Comparison of ENCODE assay signal across 10 mouse cellular contexts in the genomic region with DNA sequence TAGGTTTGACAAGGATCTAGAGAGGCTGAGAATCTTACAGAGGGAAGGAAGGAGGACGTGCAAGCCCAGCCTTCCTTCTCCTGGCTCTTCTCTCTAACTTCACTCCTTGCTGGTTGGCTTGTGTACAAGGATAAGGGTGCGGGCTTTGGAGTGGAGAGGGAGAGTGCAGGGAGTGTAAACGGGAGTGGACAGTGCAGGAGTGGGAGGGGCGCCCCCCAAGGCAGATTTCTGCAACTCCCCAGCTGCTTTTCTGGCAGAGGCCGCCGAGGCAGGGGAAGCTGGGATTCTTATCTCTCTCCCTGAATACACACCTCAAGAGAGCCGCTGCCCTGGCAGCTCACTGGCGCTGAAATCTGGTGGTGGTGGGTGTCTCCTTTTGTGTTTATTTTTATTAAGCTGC. TPM values are rescaled to one million over a fixed set of nuclear protein-coding genes. Genes with fewer than 3 reads are reported as not detected.
DNase-seq lines count a peak whose midpoint lies in the region; ATAC-seq and TF ChIP-seq lines count a peak whose summit lies in the region.
"Had no signal": no experiment of that assay in that cellular context is flagged by ENCODE, and none has a peak within 500 bp of the region (broad histone marks: within the 10 kb centered on the region; RNA-seq: fewer than 3 reads in every experiment).

No protein-coding gene starts in this region.

- TF ChIP-seq CTCF in gastrocnemius, adult 2 months (IDR thresholded peaks at IDR 0.05), result no peak
- no peak for TF ChIP-seq CTCF in stomach, postnatal 0 days (IDR thresholded peaks at IDR 0.05; ENCODE audit: low read depth)

- 4% methylated on average over 8 of the region's 8 CpGs for WGBS in stomach, postnatal 0 days

- TF ChIP-seq EP300 in stomach, postnatal 0 days (optimal IDR thresholded peaks at IDR 0.05), result no peak

- H3K36me3 ChIP-seq in stomach, postnatal 0 days (ENCODE audit: control insufficient read depth, insufficient read depth, low read length), result no peaks in the 10 kb centered on the region

- intact Hi-C loops in gastrocnemius, adult 2 months (cut with DNase I), result loop anchor here (5.0 kb wide), 1 partner anchor 75 kb away; no protein-coding TSS in a partner anchor

- DNase-seq in gastrocnemius, adult 2 months, result peak; percentile 29
- DNase-seq in gastrocnemius, postnatal 4 days (ENCODE audit: low spot score in 2 of 2), result no peak
- peak; percentile 33 to 36 for DNase-seq in urinary bladder, adult 18-20 months (ENCODE audit: low spot score in 2 of 2)
- no peak for DNase-seq in urinary bladder, postnatal 10 days (ENCODE audit: low spot score)
- DNase-seq in lung, postnatal 10 days, result peak; percentile 43
- peak; percentile 64 for DNase-seq in stomach, postnatal 0 days (ENCODE audit: low spot score)
- no peak for DNase-seq in embryo, embryonic 10 days (ENCODE audit: low spot score)
- DNase-seq in layer of hippocampus, adult 9-10 months (ENCODE audit: low spot score), result no peak
- DNase-seq: embryo, embryonic 11 days had no signal

- H3K9ac ChIP-seq in stomach, postnatal 0 days (ENCODE audit: low read length), result no peak overlapping the region

- no peak overlapping the region for H3K4me3 ChIP-seq in gastrocnemius, adult 2 months
- H3K4me3 ChIP-seq in stomach, postnatal 0 days (ENCODE audit: low read depth, low read length), result no peak overlapping the region

- H3K9me3 ChIP-seq in stomach, postnatal 0 days (ENCODE audit: control insufficient read depth, low read length), result no peaks in the 10 kb centered on the region

- peaks cover 4% of the 10 kb centered on the region; the same call in 1 of the 2 replicates for H3K4me1 ChIP-seq in stomach, postnatal 0 days (replicated peaks; ENCODE audit: control insufficient read depth, insufficient read depth)

- H3K27me3 ChIP-seq in stomach, postnatal 0 days (ENCODE audit: control insufficient read depth, insufficient read depth, low read length), result 0 out of 2 replicates have a peak, but pooled peaks cover 2% of the 10 kb centered on the region

- no peak overlapping the region for H3K4me2 ChIP-seq in stomach, postnatal 0 days (replicated peaks; ENCODE audit: low read depth)

- no peak overlapping the region for H3K27ac ChIP-seq in gastrocnemius, adult 2 months
- H3K27ac ChIP-seq in stomach, postnatal 0 days (replicated peaks), result no peak overlapping the region

- ATAC-seq in stomach, postnatal 0 days (ENCODE audit: low FRiP score, low TSS enrichment), result 0 out of 2 replicates have a peak, but pooled peaks have one; percentile 7
- ATAC-seq: activated CD4-positive, CD25-positive, alpha-beta regulatory T cell, adult 4 months had no signal

RNA-seq across cellular contexts. Expression of a gene that starts 1.9 kb away (rescaled TPM):
- total RNA-seq in gastrocnemius, adult 2 months (2021), result 1 to 10 TPM; 3.8 to 4.6 TPM
- 10 to 100 TPM; 27.9 to 30.1 TPM for total RNA-seq in gastrocnemius, postnatal 4 days (2021)
- 1.7 and 1.8 TPM in 2 replicates for polyA plus RNA-seq in stomach, postnatal 0 days (2015; fragmentation: Nextera tagmentation; extraction: Ambion mirVana)

Comparison
In these comparisons a context has a peak if more than half of its experiments do, and no peak if none do; other contexts are left out.
1. DNase-seq: peak in gastrocnemius, adult 2 months (single experiment), urinary bladder, adult 18-20 months (2 of 2), lung, postnatal 10 days (single experiment) and stomach, postnatal 0 days (single experiment); none in gastrocnemius, postnatal 4 days (0 of 2), urinary bladder, postnatal 10 days (single experiment), embryo, embryonic 10 days (single experiment) and layer of hippocampus, adult 9-10 months (single experiment).
2. RNA of a gene that starts 1.9 kb away (total RNA-seq): 27.9 to 30.1 TPM in gastrocnemius, postnatal 4 days; 3.8 to 4.6 TPM in gastrocnemius, adult 2 months; every median in the first group is over 4 times any median in the second.